ENCODE assay signal across 7 mouse cellular contexts in the genomic region with DNA sequence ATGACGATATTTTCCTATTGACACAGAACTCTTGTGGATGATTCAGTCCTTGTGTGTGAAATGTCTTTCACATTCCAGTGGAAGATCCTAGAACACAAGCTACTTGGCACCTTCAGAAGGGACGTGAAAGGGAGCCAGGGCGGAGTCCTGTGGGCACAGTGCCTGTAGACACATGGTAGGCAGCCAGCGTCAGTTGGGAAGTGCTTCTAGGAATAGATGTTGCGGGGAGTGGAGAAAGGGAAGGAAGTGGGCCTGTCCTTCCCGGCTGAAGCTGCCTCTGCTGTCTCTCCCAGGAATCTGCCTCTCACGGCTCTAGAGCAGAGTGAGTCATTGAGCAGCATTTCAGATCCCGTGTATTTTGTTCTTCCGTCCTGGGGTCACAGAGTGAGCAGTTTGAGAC.
DNase-seq lines count a peak whose midpoint lies in the region; ATAC-seq and TF ChIP-seq lines count a peak whose summit lies in the region.

No protein-coding gene starts in this region.

- no peak for TF ChIP-seq CTCF in brain, embryonic 14.5 days (IDR thresholded peaks at IDR 0.05; ENCODE audit: borderline replicate concordance, extremely low read depth, insufficient read depth, insufficient read length)
- TF ChIP-seq CTCF in gastrocnemius, adult 2 months (IDR thresholded peaks at IDR 0.05), result no peak
- no peak for TF ChIP-seq CTCF in kidney, adult 2 months (conservative IDR thresholded peaks at IDR 0.05; ENCODE audit: insufficient read depth, insufficient read length, low read depth, low read length)

- H3K4me3 ChIP-seq in gastrocnemius, adult 2 months, result no peak overlapping the region; the same call in 1 of the 2 replicates
- H3K4me3 ChIP-seq in kidney, adult 2 months (ENCODE audit: insufficient read depth, low read depth, low read length), result no peak overlapping the region

- no peaks in the 10 kb centered on the region for H3K27me3 ChIP-seq in kidney, adult 2 months (replicated peaks; ENCODE audit: control insufficient read depth, insufficient read depth, low read length)

- TF ChIP-seq POLR2A in brain, embryonic 14.5 days (IDR thresholded peaks at IDR 0.05; ENCODE audit: borderline replicate concordance, extremely low read depth, insufficient read depth, insufficient read length, poor library complexity, severe bottlenecking), result no peak
- TF ChIP-seq POLR2A in kidney, adult 2 months (IDR thresholded peaks at IDR 0.05; ENCODE audit: low read depth, low read length), result no peak

- ATAC-seq in erythroid progenitor cell, adult 5-6 weeks (replicated peaks; ENCODE audit: low FRiP score, poor library complexity, severe bottlenecking), result no peak

- DNase-seq in adrenal gland, adult 18-20 months (ENCODE audit: low spot score in 2 of 2), result peak; percentile 10 to 40
- peak; percentile 66 for DNase-seq in brain, embryonic 14.5 days (ENCODE audit: low read depth)
- DNase-seq in gastrocnemius, adult 2 months, result peak; percentile 72
- peak; percentile 89 for DNase-seq in kidney, adult 2 months
- DNase-seq in left cerebral cortex, postnatal 4 days, result peak; percentile 52
- peak; percentile 64 for DNase-seq in skeletal muscle tissue, adult 2 months (ENCODE audit: low read depth, low spot score)

- WGBS in kidney, adult 2 months, result 23% methylated on average over 9 of the region's 9 CpGs

- peak overlapping the region; percentile 49 for H3K27ac ChIP-seq in gastrocnemius, adult 2 months
- H3K27ac ChIP-seq in kidney, adult 2 months (ENCODE audit: insufficient read depth, low read depth, low read length), result no peak overlapping the region

- intact Hi-C loops in gastrocnemius, adult 2 months (cut with DNase I), result loop anchor here (10.0 kb wide), 1 partner anchor 581 kb away; no protein-coding TSS in a partner anchor
- intact Hi-C loops in left cerebral cortex, postnatal 4 days (cut with DNase I), result no loop called here

- no peaks in the 10 kb centered on the region for H3K36me3 ChIP-seq in kidney, adult 2 months (ENCODE audit: control insufficient read depth, insufficient read depth, low read length)

- H3K4me1 ChIP-seq in kidney, adult 2 months (ENCODE audit: control insufficient read depth, insufficient read depth, low read length), result peaks cover 13% of the 10 kb centered on the region; the same call in 1 of the 2 replicates

Comparison
In these comparisons a context has a peak if more than half of its experiments do, and no peak if none do; other contexts are left out.
1. DNase-seq: peak in every context shown above with its lines; median percentile 89 in kidney, adult 2 months; 72 in gastrocnemius, adult 2 months; 66 in brain, embryonic 14.5 days; 64 in skeletal muscle tissue, adult 2 months; 52 in left cerebral cortex, postnatal 4 days; 25 in adrenal gland, adult 18-20 months.